Mouse (Mus musculus): ENCODE results near the gene Aldh18a1.
"Not testable (repeated sequence)": the region's sequence is repeated elsewhere in the genome, so short reads cannot be mapped to it uniquely, and the experiment has no call there.

Gene Aldh18a1

DNA sequence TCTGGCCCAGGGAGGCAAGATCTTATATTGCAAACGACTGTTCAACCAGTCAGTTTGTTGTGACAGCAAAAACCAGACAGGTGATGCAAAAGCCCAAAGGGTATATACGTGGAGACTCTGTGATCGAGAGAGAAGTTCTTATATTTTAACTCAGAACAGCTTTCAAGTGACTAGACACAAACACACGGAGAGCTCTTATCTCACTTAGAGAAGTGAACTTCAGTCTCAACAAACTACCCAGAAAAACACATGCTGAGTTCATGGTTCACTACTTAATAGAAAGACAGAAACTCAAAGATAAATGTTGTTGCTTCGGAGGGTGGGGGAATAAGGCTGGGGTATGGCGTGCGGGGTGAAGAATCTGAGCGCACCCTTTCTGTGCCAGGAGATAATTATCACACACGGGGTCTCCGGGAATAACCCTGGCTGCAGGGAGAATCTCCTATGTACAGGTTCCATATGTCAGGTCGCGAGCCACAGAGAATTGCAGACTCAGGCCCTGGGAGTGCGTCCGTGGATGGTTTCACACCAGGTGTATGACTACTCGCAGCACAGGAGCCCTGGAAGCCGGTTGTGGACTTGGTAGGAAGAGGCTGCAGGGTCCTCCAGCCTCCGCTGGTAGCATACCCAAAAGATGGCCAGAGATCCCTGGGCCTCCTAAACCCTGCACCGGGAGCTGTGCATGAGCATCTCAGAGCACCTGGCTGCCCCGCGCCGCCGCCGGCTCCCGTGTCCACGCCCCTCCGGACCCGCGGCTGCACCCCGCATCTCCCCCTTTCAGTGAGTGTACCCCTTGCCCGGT is 571 bp downstream of the Aldh18a1 start:
- DNase-seq (ENCODE audit: low read depth, low spot score): no peak

- no peak for DNase-seq (ENCODE audit: low read depth, low spot score)
These were observed 1.4 kb downstream of the Aldh18a1 start for GRCm38 (mm10) chr19:40586908-40587307.

DNA sequence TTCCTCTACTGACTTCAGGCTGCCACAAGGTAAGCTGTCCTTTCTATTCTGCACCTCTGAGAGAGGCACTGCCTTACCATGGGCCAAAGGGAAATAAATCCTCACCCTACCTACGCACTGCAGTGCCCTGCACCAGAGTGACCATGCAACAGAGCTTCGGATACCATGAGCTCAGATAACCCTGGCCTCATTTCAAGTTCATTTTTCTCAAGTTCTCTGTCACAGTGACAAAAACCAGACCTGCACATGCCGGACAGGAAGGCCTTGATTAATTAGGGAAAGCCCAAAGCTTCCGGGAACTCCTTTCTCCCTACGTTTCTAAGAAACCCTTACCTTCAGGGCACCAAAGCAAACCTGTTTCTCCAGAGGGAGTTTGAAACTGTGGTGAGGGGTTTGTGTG is 6.6 kb downstream of the Aldh18a1 start:
- no peak for DNase-seq (ENCODE audit: low read depth, low spot score)

GRCm38 (mm10) chr19:40580902-40581301 is 7.4 kb downstream of the Aldh18a1 start:
- no peak for DNase-seq (ENCODE audit: low read depth, low spot score)

- DNase-seq (ENCODE audit: low read depth, low spot score): no peak
These were observed 12.8 kb downstream of the Aldh18a1 start for GRCm38 (mm10) chr19:40575438-40575837.

DNA sequence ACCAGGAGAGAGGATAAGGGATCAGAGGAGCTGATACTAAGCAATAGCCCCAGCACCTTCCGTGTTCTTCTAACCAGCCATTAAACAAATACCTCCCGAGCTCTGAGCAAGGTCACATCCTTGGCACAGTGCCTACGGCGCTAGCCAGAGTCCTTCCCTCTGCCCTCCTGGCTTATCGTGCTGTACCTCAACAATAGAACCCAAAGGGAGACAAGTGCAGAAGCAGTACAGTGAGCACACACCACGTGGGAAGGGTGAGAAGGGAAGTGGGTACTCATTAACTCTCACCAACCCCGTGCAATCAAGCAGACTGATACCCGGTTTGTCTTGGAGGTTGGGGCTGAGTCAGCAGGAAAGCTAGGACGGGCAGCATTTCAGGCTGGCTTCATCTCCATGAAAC is 17.5 kb downstream of the Aldh18a1 start:
- DNase-seq (ENCODE audit: low read depth, low spot score): no peak

- no peak for DNase-seq (ENCODE audit: low read depth, low spot score)
These were observed 20.6 kb downstream of the Aldh18a1 start for GRCm38 (mm10) chr19:40567616-40568015.

- no peak for DNase-seq (ENCODE audit: low read depth, low spot score)
These were observed 24.2 kb downstream of the Aldh18a1 start for GRCm38 (mm10) chr19:40563880-40564645.

DNA sequence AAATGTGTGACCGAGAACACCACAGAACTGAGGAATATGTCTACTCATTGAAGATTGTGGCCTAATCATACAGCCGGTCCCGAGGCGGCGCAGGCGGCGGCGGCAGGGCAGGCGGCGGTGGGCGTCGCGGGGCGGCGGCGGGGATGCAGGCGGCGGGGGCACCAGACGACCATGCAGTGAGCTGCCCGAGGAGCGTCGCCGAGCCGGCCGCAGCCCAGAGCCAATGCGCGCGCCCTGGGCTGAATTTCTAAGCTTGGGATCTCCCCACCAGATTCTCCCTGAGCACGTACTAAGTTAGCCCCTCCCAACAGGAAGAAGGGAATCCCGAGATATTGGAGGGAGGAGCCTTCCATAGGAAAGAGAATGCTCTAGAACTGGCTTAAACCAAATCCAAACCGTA is 26.7 kb downstream of the Aldh18a1 start:
- not testable (repeated sequence) for DNase-seq (ENCODE audit: low read depth, low spot score)

- DNase-seq (ENCODE audit: low read depth, low spot score): no peak
These were observed 32.2 kb downstream of the Aldh18a1 start for GRCm38 (mm10) chr19:40556029-40556428.

- DNase-seq (ENCODE audit: low read depth, low spot score): no peak
These were observed 33.1 kb downstream of the Aldh18a1 start for GRCm38 (mm10) chr19:40555136-40555535.

- DNase-seq (ENCODE audit: low read depth, low spot score): no peak
These were observed 33.9 kb downstream of the Aldh18a1 start for GRCm38 (mm10) chr19:40554343-40554742.

- no peak for DNase-seq (ENCODE audit: low read depth, low spot score)
These were observed 34.4 kb downstream of the Aldh18a1 start for GRCm38 (mm10) chr19:40553849-40554248.

GRCm38 (mm10) chr19:40553014-40553789 is 35.1 kb downstream of the Aldh18a1 start:
- DNase-seq (ENCODE audit: low read depth, low spot score): no peak

- DNase-seq (ENCODE audit: low read depth, low spot score): no peak
These were observed 38.6 kb downstream of the Aldh18a1 start for GRCm38 (mm10) chr19:40549516-40550135.

DNA sequence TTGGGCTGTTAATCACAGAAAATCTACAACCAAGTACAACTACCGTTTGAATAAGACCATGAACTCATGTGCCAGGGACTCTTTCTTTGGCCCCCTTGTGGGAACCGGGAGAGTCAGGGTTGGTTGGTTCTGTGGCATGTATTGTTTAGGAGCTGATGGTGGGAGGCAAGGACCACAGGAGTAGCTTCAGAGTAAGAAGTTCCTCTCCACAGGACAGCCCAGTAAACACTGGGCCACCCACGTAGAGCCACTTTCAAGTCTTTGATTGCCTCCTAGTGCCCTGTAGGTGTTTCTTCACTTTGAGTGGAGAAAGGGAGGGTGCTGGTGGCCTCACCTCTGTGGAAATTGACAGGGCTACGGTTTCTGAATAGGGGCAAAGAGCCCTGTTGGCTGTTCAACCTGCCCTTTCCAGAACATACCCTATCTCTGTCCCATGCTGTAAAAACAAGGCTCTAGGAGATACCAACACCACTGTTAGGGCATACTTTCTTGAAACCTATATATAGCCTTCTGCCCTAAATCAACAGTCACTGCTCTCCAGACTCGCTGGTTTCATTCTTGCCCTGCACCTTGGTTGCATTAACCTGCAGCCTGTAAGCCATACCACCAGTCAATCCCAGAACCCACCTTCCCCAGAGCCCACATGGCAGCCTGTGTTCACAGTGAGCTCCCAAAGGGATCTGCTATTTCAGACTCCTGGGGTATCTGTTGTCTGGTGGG is 39.3 kb downstream of the Aldh18a1 start:
- peak; percentile 73 for DNase-seq (ENCODE audit: low read depth, low spot score)

GRCm38 (mm10) chr19:40548386-40548785 is 39.9 kb downstream of the Aldh18a1 start:
- no peak for DNase-seq (ENCODE audit: low read depth, low spot score)

DNA sequence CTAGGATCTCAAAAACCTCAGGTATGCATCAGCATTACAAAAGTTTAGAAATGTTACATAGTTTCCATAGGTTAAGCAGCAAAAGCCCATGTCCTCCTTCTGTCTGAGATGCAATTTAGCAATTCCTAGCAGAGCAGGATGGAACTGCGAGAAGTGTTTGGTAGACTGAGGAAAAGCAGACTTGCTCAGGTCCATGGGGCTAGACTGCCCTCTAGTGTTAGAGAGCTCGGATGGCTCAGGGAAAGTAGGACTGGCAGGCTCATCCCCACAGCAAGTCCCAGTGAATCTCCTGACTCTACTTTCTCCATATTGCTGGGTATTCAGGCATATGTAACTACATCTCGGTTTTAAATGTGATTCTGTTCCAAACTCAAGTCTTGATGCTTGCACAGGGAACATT is 43.4 kb downstream of the Aldh18a1 start:
- DNase-seq (ENCODE audit: low read depth, low spot score): peak; percentile 76

DNA sequence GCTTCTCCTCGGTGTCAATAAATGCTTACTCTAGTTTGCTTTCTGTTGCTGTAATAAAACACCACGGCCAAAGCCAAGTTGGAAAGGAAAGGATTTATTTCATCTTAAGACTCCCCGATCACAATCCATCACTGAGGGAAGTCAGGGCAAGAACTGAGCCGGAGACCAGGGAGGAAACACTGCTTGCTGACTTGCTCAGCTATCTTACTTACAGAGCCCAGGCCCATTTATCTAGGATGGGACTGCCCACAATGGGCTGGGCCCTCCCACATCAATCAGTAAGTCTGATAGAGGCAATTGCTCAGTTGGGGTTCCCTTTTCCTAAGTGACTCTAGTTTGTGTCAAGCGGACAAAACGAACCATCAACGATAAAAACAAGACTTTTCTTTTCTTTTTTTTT is 45.5 kb downstream of the Aldh18a1 start:
- no peak for DNase-seq (ENCODE audit: low read depth, low spot score)

- DNase-seq (ENCODE audit: low read depth, low spot score): no peak
These were observed 51.7 kb downstream of the Aldh18a1 start for GRCm38 (mm10) chr19:40536526-40536925.

DNA sequence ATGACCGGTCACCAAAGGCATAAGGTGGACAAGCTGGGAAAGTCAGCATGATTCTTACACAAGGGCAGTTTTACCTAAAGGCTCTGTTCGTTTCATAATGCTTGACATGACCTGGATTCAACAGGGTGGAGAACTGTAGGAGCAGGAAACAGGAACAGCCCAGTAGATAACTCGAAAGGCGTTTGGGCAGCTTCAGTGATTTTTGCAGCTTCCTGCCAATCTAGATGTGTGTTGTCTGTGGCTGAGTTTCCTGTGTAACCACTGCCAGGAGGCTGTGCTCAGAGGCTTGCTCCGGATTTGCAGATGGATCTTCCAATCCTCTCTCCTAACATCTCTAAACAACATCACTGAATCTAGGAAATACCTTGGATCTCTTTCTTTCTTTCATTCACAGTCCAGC is 55.7 kb downstream of the Aldh18a1 start:
- no peak for DNase-seq (ENCODE audit: low read depth, low spot score)

All from ZHBTc4 (cell line).